Mouse (Mus musculus): ENCODE measurements at regions not wholly inside any gene's neighbourhood (a gene's known extent, or its start where the extent isn't known, plus 50 kb on each side); places are given as distances from the start of the nearest gene placed in this dataset.

GRCm38 (mm10) chr6:78899952-78900351, 431.3 kb upstream of the Reg3g start:
- DNase-seq (ENCODE audit: low read depth): peak; percentile 11

GRCm38 (mm10) chr6:78892730-78893129, 424.1 kb upstream of the Reg3g start:
- DNase-seq (ENCODE audit: low read depth): no peak

GRCm38 (mm10) chr6:78863031-78863430, 394.4 kb upstream of the Reg3g start:
- no peak for DNase-seq (ENCODE audit: low read depth)

GRCm38 (mm10) chr6:78841261-78841660, 372.6 kb upstream of the Reg3g start:
- DNase-seq (ENCODE audit: low read depth): no peak

- no peak for DNase-seq (ENCODE audit: low read depth)
Observed at GRCm38 (mm10) chr6:78825901-78826629, 357.4 kb upstream of the Reg3g start.

- DNase-seq (ENCODE audit: low read depth): no peak
Observed at GRCm38 (mm10) chr6:78821251-78821650, 352.6 kb upstream of the Reg3g start.

- DNase-seq (ENCODE audit: low read depth): no peak
Observed at GRCm38 (mm10) chr6:78797013-78797412, 328.3 kb upstream of the Reg3g start.

GRCm38 (mm10) chr6:78788972-78789371, 320.3 kb upstream of the Reg3g start:
- DNase-seq (ENCODE audit: low read depth): no peak

- no peak for DNase-seq (ENCODE audit: low read depth)
Observed at GRCm38 (mm10) chr6:78757619-78758018, 288.9 kb upstream of the Reg3g start.

Measured in fibroblast of lung, adult 2 months (primary cell).